Mouse (Mus musculus) heart, embryonic 16.5 days (tissue): ENCODE results near the gene Macrod2. TPM values are rescaled to one million over a fixed set of nuclear protein-coding genes. Genes with fewer than 3 reads are reported as not detected.

ENCODE experiments used
- ATAC-seq: fragments of 200-750 bp; cut with Nextera tagmentation; replicated peaks from 2 replicates; pipeline ENCODE4 v1.8.0; 2017; ENCODE audit warnings: moderate number of reproducible peaks; ENCODE audit not compliant: insufficient read depth, low FRiP score; ENCODE audit errors: extremely low read depth
- H3K27ac ChIP-seq: fragments of 300-500 bp; sonication (generic); 2 replicates; pipeline ENCODE4 v1.5.1; 2014; ENCODE audit warnings: mild to moderate bottlenecking, low read length, control low read depth, moderate library complexity
- H3K27me3 ChIP-seq: fragments of 300-500 bp; sonication (generic); 2 replicates; pipeline ENCODE4 v1.6.1; 2014; ENCODE audit warnings: low read length, mixed read lengths; ENCODE audit not compliant: control insufficient read depth, insufficient read depth
- H3K36me3 ChIP-seq: fragments of 300-500 bp; sonication (generic); 2 replicates; pipeline ENCODE4 v1.6.1; 2014; ENCODE audit not compliant: control insufficient read depth, insufficient read depth
- H3K4me1 ChIP-seq: fragments of 300-500 bp; sonication (generic); 2 replicates; pipeline ENCODE4 v1.6.1; 2014; ENCODE audit warnings: low read length, mixed read lengths; ENCODE audit not compliant: control insufficient read depth, insufficient read depth
- H3K4me2 ChIP-seq: fragments of 300-500 bp; sonication (generic); 2 replicates; pipeline ENCODE4 v1.6.1; 2014; ENCODE audit warnings: low read depth, mild to moderate bottlenecking, control low read depth, low read length
- H3K4me3 ChIP-seq: fragments of 300-500 bp; sonication (generic); 2 replicates; pipeline ENCODE4 v1.5.1; 2014; ENCODE audit warnings: mild to moderate bottlenecking, control low read depth, low read length
- H3K9ac ChIP-seq: fragments of 300-500 bp; sonication (generic); 2 replicates; pipeline ENCODE4 v1.6.1; 2014; ENCODE audit warnings: low read length, control low read depth
- H3K9me3 ChIP-seq: fragments of 300-500 bp; sonication (generic); replicated peaks from 2 replicates; pipeline ENCODE4 v1.6.1; 2016; ENCODE audit warnings: low read length; ENCODE audit not compliant: control insufficient read depth
- WGBS: fragments of 180-500 bp; shearing (Covaris S2); extraction: QIAGEN DNeasy Blood & Tissue Kit; methylation state at CpG from one replicate; pipeline ENCODE4 v1.1.7; 2014; 5-methylcytosine and 5-hydroxymethylcytosine counted together
- polyA plus RNA-seq: library from polyadenylated mRNA; unstranded; fragments of >200 nt; fragmentation: Nextera tagmentation; extraction: Ambion mirVana; gene quantifications from 2 replicates; pipeline ENCODE4 v1.2.1, GENCODE M21; 2015

Macrod2 gene
- polyA plus RNA-seq, 1 experiment from 2014 or later: 23.2 TPM

GRCm38 (mm10) chr2:142303912-142304182, 1908.7 kb downstream of the Macrod2 start:
- Histone ChIP-seq H3K4me3 (no peak overlapping the region), H3K36me3 (no peaks in the 10 kb centered on the region), H3K4me1 (no peaks in the 10 kb centered on the region), H3K4me2 (no peak overlapping the region), H3K27me3 (no peaks in the 10 kb centered on the region), H3K27ac (no peak overlapping the region), H3K9ac (no peak overlapping the region), H3K9me3 (no peaks in the 10 kb centered on the region)
- 63% methylated on average over 2 of the region's 2 CpGs for WGBS
- ATAC-seq: no peak

GRCm38 (mm10) chr2:142323158-142323557, 1928.0 kb downstream of the Macrod2 start:
- no peaks in the 10 kb centered on the region for H3K9me3 ChIP-seq
- no peaks in the 10 kb centered on the region for H3K36me3 ChIP-seq
- H3K27me3 ChIP-seq: no peaks in the 10 kb centered on the region
- 61% methylated on average over 3 of the region's 3 CpGs for WGBS
- no peak overlapping the region for H3K4me3 ChIP-seq
- no peak overlapping the region for H3K4me2 ChIP-seq
- ATAC-seq: no peak
- H3K4me1 ChIP-seq: no peaks in the 10 kb centered on the region
- no peak overlapping the region for H3K9ac ChIP-seq
- no peak overlapping the region for H3K27ac ChIP-seq

- H3K27me3 ChIP-seq: no peaks in the 10 kb centered on the region
- H3K4me3 ChIP-seq: no peak overlapping the region
- H3K9ac ChIP-seq: no peak overlapping the region
- no peaks in the 10 kb centered on the region for H3K9me3 ChIP-seq
- H3K36me3 ChIP-seq: no peaks in the 10 kb centered on the region
- no peak overlapping the region for H3K27ac ChIP-seq
- H3K4me2 ChIP-seq: no peak overlapping the region
- WGBS: 82% methylated on average over 3 of the region's 3 CpGs
- no peaks in the 10 kb centered on the region for H3K4me1 ChIP-seq
- ATAC-seq: no peak
Observed at GRCm38 (mm10) chr2:142326737-142327136, 1931.6 kb downstream of the Macrod2 start.

- Histone ChIP-seq H3K4me3 (no peak overlapping the region), H3K4me1 (no peaks in the 10 kb centered on the region), H3K9ac (no peak overlapping the region), H3K27me3 (no peaks in the 10 kb centered on the region), H3K4me2 (no peak overlapping the region), H3K27ac (no peak overlapping the region), H3K9me3 (no peaks in the 10 kb centered on the region), H3K36me3 (no peaks in the 10 kb centered on the region)
- no peak for ATAC-seq
- 70% methylated on average over 7 of the region's 7 CpGs for WGBS
Observed at GRCm38 (mm10) chr2:142329761-142330160, 1934.7 kb downstream of the Macrod2 start.

- peak overlapping the region; percentile 24; the same call in 1 of the 2 replicates for H3K4me2 ChIP-seq
- no peak overlapping the region for H3K27ac ChIP-seq
- H3K27me3 ChIP-seq: no peaks in the 10 kb centered on the region
- H3K9ac ChIP-seq: no peak overlapping the region
- no peaks in the 10 kb centered on the region for H3K9me3 ChIP-seq
- H3K36me3 ChIP-seq: no peaks in the 10 kb centered on the region
- ATAC-seq: no peak
- no peaks in the 10 kb centered on the region for H3K4me1 ChIP-seq
- 15% methylated on average over 7 of the region's 7 CpGs for WGBS
- H3K4me3 ChIP-seq: no peak overlapping the region
Observed at GRCm38 (mm10) chr2:142334441-142335102, 1939.5 kb downstream of the Macrod2 start.

- Histone ChIP-seq H3K4me2 (no peak overlapping the region), H3K9ac (no peak overlapping the region), H3K27ac (no peak overlapping the region), H3K36me3 (no peaks in the 10 kb centered on the region), H3K4me3 (no peak overlapping the region), H3K9me3 (no peaks in the 10 kb centered on the region), H3K4me1 (no peaks in the 10 kb centered on the region), H3K27me3 (no peaks in the 10 kb centered on the region)
- ATAC-seq: no peak
- WGBS: 62% methylated on average over 10 of the region's 10 CpGs
Observed at GRCm38 (mm10) chr2:142335103-142335999, 1940.2 kb downstream of the Macrod2 start.

GRCm38 (mm10) chr2:142344021-142344420, 1948.9 kb downstream of the Macrod2 start:
- Histone ChIP-seq H3K4me2 (no peak overlapping the region), H3K27me3 (no peaks in the 10 kb centered on the region), H3K9ac (no peak overlapping the region), H3K9me3 (no peaks in the 10 kb centered on the region), H3K4me1 (no peaks in the 10 kb centered on the region), H3K36me3 (no peaks in the 10 kb centered on the region), H3K27ac (no peak overlapping the region), H3K4me3 (no peak overlapping the region)
- 51% methylated on average over 1 of the region's 2 CpGs for WGBS
- ATAC-seq: no peak

GRCm38 (mm10) chr2:142344758-142345157, 1949.6 kb downstream of the Macrod2 start:
- WGBS: 90% methylated on average over 2 of the region's 2 CpGs
- no peak for ATAC-seq
- no peaks in the 10 kb centered on the region for H3K4me1 ChIP-seq

GRCm38 (mm10) chr2:142349805-142350204, 1954.7 kb downstream of the Macrod2 start:
- Histone ChIP-seq H3K9ac (no peak overlapping the region), H3K4me3 (no peak overlapping the region), H3K27ac (no peak overlapping the region), H3K4me1 (no peaks in the 10 kb centered on the region), H3K4me2 (no peak overlapping the region), H3K9me3 (no peaks in the 10 kb centered on the region), H3K36me3 (no peaks in the 10 kb centered on the region), H3K27me3 (no peaks in the 10 kb centered on the region)
- ATAC-seq: no peak

More at GRCm38 (mm10) chr2:142344758-142345157, 1949.6 kb downstream of the Macrod2 start:
- H3K9ac ChIP-seq: no peak overlapping the region
- no peak overlapping the region for H3K4me2 ChIP-seq
- no peak overlapping the region for H3K4me3 ChIP-seq
- H3K36me3 ChIP-seq: no peaks in the 10 kb centered on the region
- no peaks in the 10 kb centered on the region for H3K27me3 ChIP-seq
- no peaks in the 10 kb centered on the region for H3K9me3 ChIP-seq
- no peak overlapping the region for H3K27ac ChIP-seq
